Mouse (Mus musculus) left cerebral cortex, postnatal 10 days (tissue): Measurements from ENCODE around the gene Elf2. TPM values are rescaled to one million over a fixed set of nuclear protein-coding genes. Genes with fewer than 3 reads are reported as not detected.
"Not testable (repeated sequence)": the region's sequence is repeated elsewhere in the genome, so short reads cannot be mapped to it uniquely, and the experiment has no call there.

Source experiments
- DNase-seq, 2 experiments: peaks; one replicate each; pipeline ENCODE4 v3.0.0; 2021 to 2022; ENCODE audit warnings: low spot score in 2 of 2, mixed read lengths in 1 of 2; ENCODE audit errors: extremely low spot score in 1 of 2
- intact Hi-C: fragments of 180-260 bp; cut with DNase I; formaldehyde crosslinking; loops from one replicate; pipeline ENCODE4 v1.15.1; 2025
- total RNA-seq, 2 experiments: library from RNA; stranded (reverse); gene quantifications; 2 replicates each; pipeline ENCODE4 v1.2.3; 2021

The Elf2 gene
- total RNA-seq, 2 experiments from 2014 or later: 24.6 to 26.5 TPM

GRCm38 (mm10) chr3:51339734-51340551 lies 520 bp downstream of the Elf2 start:
- intact Hi-C loops: loop anchor here (2.0 kb wide), 1 partner anchor 19 kb away; no protein-coding TSS in a partner anchor
- DNase-seq: peak in 1 of 2 experiments; percentile 69

GRCm38 (mm10) chr3:51339378-51339733 lies 1.1 kb downstream of the Elf2 start:
- intact Hi-C loops: no loop called here

GRCm38 (mm10) chr3:51335378-51335777 lies 5.1 kb downstream of the Elf2 start:
- DNase-seq: no peak
- intact Hi-C loops: no loop called here

More at GRCm38 (mm10) chr3:51339378-51339733, 1.1 kb downstream of the Elf2 start:
- DNase-seq: no peak

- intact Hi-C loops: no loop called here
- DNase-seq: no peak
Observed at GRCm38 (mm10) chr3:51333950-51334349, 6.5 kb downstream of the Elf2 start.

GRCm38 (mm10) chr3:51333234-51333889 lies 7.1 kb downstream of the Elf2 start:
- intact Hi-C loops: no loop called here
- DNase-seq: peak in 1 of 2 experiments; percentile 16

- intact Hi-C loops: no loop called here
Observed at GRCm38 (mm10) chr3:51330086-51330485, 10.4 kb downstream of the Elf2 start.

GRCm38 (mm10) chr3:51328546-51328945 lies 11.9 kb downstream of the Elf2 start:
- intact Hi-C loops: no loop called here

More at GRCm38 (mm10) chr3:51330086-51330485, 10.4 kb downstream of the Elf2 start:
- no peak for DNase-seq

GRCm38 (mm10) chr3:51327817-51328216 lies 12.6 kb downstream of the Elf2 start:
- intact Hi-C loops: no loop called here
- no peak for DNase-seq

More at GRCm38 (mm10) chr3:51328546-51328945, 11.9 kb downstream of the Elf2 start:
- no peak for DNase-seq

GRCm38 (mm10) chr3:51327429-51327797 lies 13.1 kb downstream of the Elf2 start:
- intact Hi-C loops: no loop called here
- DNase-seq: no peak

- intact Hi-C loops: no loop called here
Observed at GRCm38 (mm10) chr3:51326664-51327428, 13.6 kb downstream of the Elf2 start.

GRCm38 (mm10) chr3:51325475-51325874 lies 15.0 kb downstream of the Elf2 start:
- DNase-seq: no peak
- intact Hi-C loops: no loop called here

More at GRCm38 (mm10) chr3:51326664-51327428, 13.6 kb downstream of the Elf2 start:
- peak; percentile 13 to 45 for DNase-seq

GRCm38 (mm10) chr3:51323006-51323405 lies 17.5 kb downstream of the Elf2 start:
- intact Hi-C loops: no loop called here
- DNase-seq: no peak

GRCm38 (mm10) chr3:51322326-51322725 lies 18.1 kb downstream of the Elf2 start:
- DNase-seq: no peak
- intact Hi-C loops: no loop called here

GRCm38 (mm10) chr3:51321141-51321540 lies 19.3 kb downstream of the Elf2 start:
- no peak for DNase-seq

GRCm38 (mm10) chr3:51318053-51318452 lies 22.4 kb downstream of the Elf2 start:
- intact Hi-C loops: not testable (repeated sequence)

More at GRCm38 (mm10) chr3:51321141-51321540, 19.3 kb downstream of the Elf2 start:
- intact Hi-C loops: no loop called here

GRCm38 (mm10) chr3:51316876-51317275 lies 23.6 kb downstream of the Elf2 start:
- DNase-seq: no peak
- intact Hi-C loops: no loop called here

More at GRCm38 (mm10) chr3:51318053-51318452, 22.4 kb downstream of the Elf2 start:
- DNase-seq: not testable (repeated sequence)

GRCm38 (mm10) chr3:51311638-51312037 lies 28.8 kb downstream of the Elf2 start:
- intact Hi-C loops: no loop called here

GRCm38 (mm10) chr3:51310098-51310497 lies 30.4 kb downstream of the Elf2 start:
- intact Hi-C loops: no loop called here
- DNase-seq: no peak

More at GRCm38 (mm10) chr3:51311638-51312037, 28.8 kb downstream of the Elf2 start:
- DNase-seq: no peak

- intact Hi-C loops: no loop called here
- no peak for DNase-seq
Observed at GRCm38 (mm10) chr3:51306621-51307020, 33.8 kb downstream of the Elf2 start.
